Mouse (Mus musculus): ENCODE data around the gene Abcg2.

DNA sequence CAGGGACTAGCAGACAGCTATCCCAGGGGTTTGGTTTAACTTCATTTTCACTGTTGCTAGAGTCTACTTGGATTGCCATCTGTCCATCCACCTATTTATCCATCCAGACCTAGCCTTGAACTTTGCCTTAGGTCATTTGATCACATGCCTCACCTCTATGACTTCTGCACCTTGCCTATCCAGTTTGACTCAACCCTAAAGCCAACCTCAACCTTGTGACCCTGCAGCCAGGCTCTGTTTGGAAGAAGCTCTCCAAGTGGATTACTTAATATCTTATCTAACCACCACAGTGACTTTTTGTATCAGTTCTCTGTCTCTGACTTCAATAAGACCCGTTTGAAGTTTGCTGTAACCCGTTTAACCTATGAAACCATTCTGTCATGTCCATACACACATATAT, 149.5 kb downstream of the Abcg2 start:
- TF ChIP-seq POLR2A (IDR thresholded peaks at IDR 0.05; ENCODE audit: borderline replicate concordance, insufficient read depth, low read length) (no peak), CTCF (IDR thresholded peaks at IDR 0.05; ENCODE audit: borderline replicate concordance, insufficient read depth, low read depth, low read length) (no peak)

Data from cerebellum, adult 2 months (tissue).